Mouse (Mus musculus) brain, embryonic 14.5 days (tissue): ENCODE measurements around the gene Sergef.

Experiments
- CTCF ChIP-seq: fragments of 200-500 bp; IDR thresholded peaks from 2 replicates; pipeline ENCODE4 v1.5.1; 2012; ENCODE audit warnings: inconsistent platforms, mild to moderate bottlenecking, moderate library complexity, borderline replicate concordance; ENCODE audit not compliant: insufficient read depth, insufficient read length; ENCODE audit errors: extremely low read depth
- POLR2A ChIP-seq: fragments of 200-500 bp; IDR thresholded peaks from 2 replicates; pipeline ENCODE4 v1.6.1; 2012; ENCODE audit warnings: mild to moderate bottlenecking, inconsistent platforms, borderline replicate concordance; ENCODE audit not compliant: poor library complexity, insufficient read depth, insufficient read length, severe bottlenecking; ENCODE audit errors: extremely low read depth

- TF ChIP-seq POLR2A (no peak), CTCF (no peak)
These were observed 81.6 kb downstream of the Sergef start for GRCm38 (mm10) chr7:46557996-46558395.
